Mouse (Mus musculus) heart, embryonic 11.5 days (tissue): Measurements from ENCODE around the gene Cip2a. TPM values are rescaled to one million over a fixed set of nuclear protein-coding genes. Genes with fewer than 3 reads are reported as not detected.

Experiments used
- ATAC-seq: fragments of 200-750 bp; cut with Nextera tagmentation; replicated peaks from 2 replicates; pipeline ENCODE4 v1.8.0; 2017; ENCODE audit warnings: moderate library complexity; ENCODE audit not compliant: insufficient number of reproducible peaks, low FRiP score, low TSS enrichment
- H3K27ac ChIP-seq: fragments of 300-500 bp; sonication (generic); 2 replicates; pipeline ENCODE4 v1.5.1; 2014; ENCODE audit warnings: mild to moderate bottlenecking, low read depth, low read length
- H3K27me3 ChIP-seq: fragments of 300-500 bp; sonication (generic); 2 replicates; pipeline ENCODE4 v1.6.1; 2014; ENCODE audit warnings: mild to moderate bottlenecking, low read length, mixed read lengths; ENCODE audit not compliant: control insufficient read depth, insufficient read depth
- H3K36me3 ChIP-seq: fragments of 300-500 bp; sonication (generic); 2 replicates; pipeline ENCODE4 v1.6.1; 2014; ENCODE audit warnings: mild to moderate bottlenecking, low read length, moderate library complexity, mixed read lengths; ENCODE audit not compliant: control insufficient read depth, insufficient read depth
- H3K4me1 ChIP-seq: fragments of 300-500 bp; sonication (generic); 2 replicates; pipeline ENCODE4 v1.6.1; 2014; ENCODE audit warnings: low read length; ENCODE audit not compliant: control insufficient read depth, insufficient read depth
- H3K4me2 ChIP-seq: fragments of 300-500 bp; sonication (generic); 2 replicates; pipeline ENCODE4 v1.6.1; 2014; ENCODE audit warnings: mild to moderate bottlenecking, moderate library complexity
- H3K4me3 ChIP-seq: fragments of 300-500 bp; sonication (generic); 2 replicates; pipeline ENCODE4 v1.5.1; 2014; ENCODE audit warnings: low read depth, low read length
- H3K9ac ChIP-seq: fragments of 300-500 bp; sonication (generic); 2 replicates; pipeline ENCODE4 v1.6.1; 2014; ENCODE audit warnings: mild to moderate bottlenecking, low read depth, low read length, moderate library complexity
- H3K9me3 ChIP-seq: fragments of 300-500 bp; sonication (generic); replicated peaks from 2 replicates; pipeline ENCODE4 v1.6.1; 2016; ENCODE audit warnings: low read length; ENCODE audit not compliant: control insufficient read depth
- WGBS: fragments of 180-500 bp; shearing (Covaris S2); extraction: QIAGEN DNeasy Blood & Tissue Kit; methylation state at CpG from one replicate; pipeline ENCODE4 v1.1.7; 2014; ENCODE audit not compliant: insufficient replicate concordance; 5-methylcytosine and 5-hydroxymethylcytosine counted together
- polyA plus RNA-seq: library from polyadenylated mRNA; unstranded; fragments of >200 nt; fragmentation: Nextera tagmentation; extraction: Ambion mirVana; gene quantifications from 2 replicates; pipeline ENCODE4 v1.2.1, GENCODE M21; 2014

Cip2a gene
- polyA plus RNA-seq, result 30.0 and 32.3 TPM in 2 replicates

DNA sequence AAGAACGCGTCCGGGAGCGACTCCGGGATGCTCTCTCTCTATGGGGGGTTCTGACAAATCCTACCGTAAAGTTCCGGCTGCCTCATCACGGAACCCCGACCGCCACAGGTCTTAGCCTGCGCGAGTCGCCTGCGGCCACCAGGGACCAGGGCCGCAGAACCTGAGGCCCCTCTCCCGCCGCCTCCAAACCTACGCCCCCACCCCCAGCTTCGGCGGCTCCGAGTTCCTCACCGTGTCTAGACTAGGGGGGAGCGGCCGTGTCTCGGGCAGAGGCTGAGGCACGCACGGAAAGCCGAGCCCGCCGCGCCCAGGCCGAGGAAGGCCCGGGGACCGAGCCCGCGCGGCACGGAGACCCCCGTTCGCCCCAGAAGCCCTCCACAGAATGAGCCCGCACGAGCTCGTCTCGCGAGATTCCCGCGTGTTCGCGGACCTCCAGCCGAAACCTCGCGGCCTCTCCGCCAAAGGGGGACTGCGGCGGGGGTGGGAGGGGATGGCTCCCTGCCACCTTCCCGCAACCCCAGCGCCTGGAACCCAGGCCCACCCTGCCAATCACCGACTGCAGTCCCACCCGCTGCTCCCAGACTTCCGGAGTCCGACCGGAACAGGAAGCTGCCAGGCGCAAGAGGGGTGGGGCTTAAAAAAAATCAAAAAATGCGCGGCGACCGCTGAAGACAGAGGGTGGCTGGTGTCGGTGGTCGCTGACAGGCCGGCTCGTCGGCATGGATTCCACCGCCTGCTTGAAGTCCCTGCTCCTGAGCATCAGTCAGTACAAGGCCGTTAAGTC, at the start of gene Cip2a, which contains the start of gene Dzip3:
Cip2a (plus strand) TSS at position 627 of the 784 bp plus-strand sequence.
Dzip3 (minus strand) TSS at position 607 of the 784 bp plus-strand sequence.
- H3K36me3 ChIP-seq, result no peaks in the 10 kb centered on the region
- peak within 1 kb of the TSS; percentile 84 for H3K4me3 ChIP-seq
- H3K4me2 ChIP-seq, result peak within 1 kb of the TSS; percentile 72
- H3K9me3 ChIP-seq, result no peaks in the 10 kb centered on the region
- peaks cover 10% of the 10 kb centered on the region for H3K4me1 ChIP-seq
- no peaks in the 10 kb centered on the region for H3K27me3 ChIP-seq
- H3K27ac ChIP-seq, result peak within 1 kb of the TSS; percentile 91
- whole genome bisulfite sequencing, result under 1% methylated on average over 62 of the region's 74 CpGs
- H3K9ac ChIP-seq, result peak within 1 kb of the TSS; percentile 99
- ATAC-seq, result peak; percentile 99

DNA sequence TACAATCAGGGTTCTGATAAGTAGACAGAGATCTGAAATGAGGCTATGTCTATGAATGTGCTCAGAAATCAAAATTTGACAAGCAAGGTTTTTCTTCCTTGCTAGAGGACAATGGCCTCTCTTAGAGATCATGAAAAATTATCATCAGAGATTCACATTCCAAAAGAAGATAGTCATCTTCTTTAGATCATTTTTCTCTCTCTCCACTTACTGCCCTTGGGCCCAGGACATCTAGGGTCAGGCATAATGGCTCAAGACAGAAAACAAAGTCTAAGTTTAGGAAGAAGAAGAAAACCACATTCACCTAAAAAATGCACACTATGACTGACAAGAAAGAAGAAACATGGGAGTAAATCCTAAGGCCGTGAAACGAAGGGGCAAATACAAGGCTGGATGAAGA, 21.0 kb upstream of the Cip2a start:
- ATAC-seq, result no peak
- Histone ChIP-seq H3K4me3 (no peak overlapping the region), H3K36me3 (peaks cover 2% of the 10 kb centered on the region; the same call in 1 of the 2 replicates), H3K9ac (no peak overlapping the region), H3K27ac (no peak overlapping the region), H3K4me2 (no peak overlapping the region), H3K27me3 (no peaks in the 10 kb centered on the region), H3K9me3 (no peaks in the 10 kb centered on the region), H3K4me1 (no peaks in the 10 kb centered on the region)
- 95% methylated on average over 2 of the region's 2 CpGs for WGBS

GRCm38 (mm10) chr16:48973548-48973947, 20.4 kb upstream of the Cip2a start:
- Histone ChIP-seq H3K9ac (no peak overlapping the region), H3K4me2 (no peak overlapping the region), H3K4me3 (no peak overlapping the region), H3K27ac (no peak overlapping the region), H3K27me3 (no peaks in the 10 kb centered on the region), H3K36me3 (peaks cover 7% of the 10 kb centered on the region), H3K9me3 (no peaks in the 10 kb centered on the region), H3K4me1 (no peaks in the 10 kb centered on the region)
- 98% methylated on average over 1 of the region's 1 CpGs for WGBS
- no peak for ATAC-seq

GRCm38 (mm10) chr16:48979965-48980364, 14.0 kb upstream of the Cip2a start:
- H3K27ac ChIP-seq, result no peak overlapping the region
- no peaks in the 10 kb centered on the region for H3K9me3 ChIP-seq

DNA sequence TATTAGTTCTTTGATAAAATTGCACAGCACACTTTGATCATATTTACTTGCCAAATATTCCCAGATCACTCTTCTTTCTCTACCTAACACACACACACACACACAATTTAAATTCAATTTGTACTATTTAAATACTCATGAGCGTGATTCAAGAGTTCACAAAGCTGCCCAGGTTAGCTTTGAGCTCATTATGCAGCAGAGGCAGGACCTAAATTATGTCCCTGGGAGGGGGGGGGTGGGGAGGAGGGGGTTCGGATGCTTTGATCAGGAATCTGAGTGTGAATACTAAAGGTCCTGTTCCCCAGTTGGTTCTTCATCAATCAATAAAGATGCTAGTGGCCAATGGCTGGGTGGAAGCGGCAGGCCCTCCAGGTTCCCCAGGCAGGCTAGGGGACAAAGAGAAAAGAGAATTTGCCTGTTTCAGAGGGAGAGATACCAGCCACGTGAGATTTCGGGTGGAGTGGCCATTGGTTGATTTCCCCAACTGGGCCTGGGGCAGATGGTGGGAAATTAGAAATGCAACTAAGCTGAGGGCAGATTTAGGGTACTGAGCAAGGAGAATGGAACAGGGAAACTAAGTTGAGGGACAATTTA, 8.9 kb upstream of the Cip2a start:
- Histone ChIP-seq H3K4me3 (no peak overlapping the region), H3K27me3 (no peaks in the 10 kb centered on the region), H3K9me3 (no peaks in the 10 kb centered on the region), H3K36me3 (peaks cover 5% of the 10 kb centered on the region), H3K4me2 (no peak overlapping the region), H3K4me1 (peaks cover 5% of the 10 kb centered on the region), H3K27ac (no peak overlapping the region), H3K9ac (no peak overlapping the region)
- WGBS, result 58% methylated on average over 5 of the region's 5 CpGs
- no peak for ATAC-seq

More at GRCm38 (mm10) chr16:48979965-48980364, 14.0 kb upstream of the Cip2a start:
- H3K4me1 ChIP-seq, result no peaks in the 10 kb centered on the region
- no peak overlapping the region for H3K4me2 ChIP-seq
- no peak overlapping the region for H3K4me3 ChIP-seq
- no peaks in the 10 kb centered on the region for H3K27me3 ChIP-seq
- H3K9ac ChIP-seq, result no peak overlapping the region
- peaks cover 14% of the 10 kb centered on the region for H3K36me3 ChIP-seq
- no peak for ATAC-seq

DNA sequence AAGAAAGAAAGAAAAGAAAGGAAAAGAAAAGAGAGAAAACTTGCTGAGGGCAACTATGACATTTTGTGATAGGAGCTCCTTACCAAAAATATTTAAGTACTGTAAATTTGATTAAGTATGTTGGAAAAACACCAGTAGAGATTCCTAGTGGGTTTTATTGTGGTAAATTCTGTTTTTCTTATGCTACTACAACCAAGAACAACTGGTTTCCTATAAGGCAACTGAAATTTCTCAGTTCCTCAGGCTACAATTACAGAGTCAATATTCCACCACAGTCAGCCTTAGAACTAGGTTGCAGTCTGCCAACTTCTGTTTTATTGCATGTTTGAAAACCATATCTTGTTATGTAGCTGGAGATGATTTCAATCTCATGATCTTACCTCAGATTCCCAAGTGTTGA, 4.3 kb upstream of the Cip2a start:
- no peak overlapping the region for H3K9ac ChIP-seq
- no peak overlapping the region for H3K27ac ChIP-seq
- peaks cover 8% of the 10 kb centered on the region for H3K4me1 ChIP-seq
- no peaks in the 10 kb centered on the region for H3K36me3 ChIP-seq
- ATAC-seq, result no peak
- no peak overlapping the region for H3K4me2 ChIP-seq
- H3K4me3 ChIP-seq, result no peak overlapping the region
- H3K9me3 ChIP-seq, result no peaks in the 10 kb centered on the region
- H3K27me3 ChIP-seq, result no peaks in the 10 kb centered on the region

DNA sequence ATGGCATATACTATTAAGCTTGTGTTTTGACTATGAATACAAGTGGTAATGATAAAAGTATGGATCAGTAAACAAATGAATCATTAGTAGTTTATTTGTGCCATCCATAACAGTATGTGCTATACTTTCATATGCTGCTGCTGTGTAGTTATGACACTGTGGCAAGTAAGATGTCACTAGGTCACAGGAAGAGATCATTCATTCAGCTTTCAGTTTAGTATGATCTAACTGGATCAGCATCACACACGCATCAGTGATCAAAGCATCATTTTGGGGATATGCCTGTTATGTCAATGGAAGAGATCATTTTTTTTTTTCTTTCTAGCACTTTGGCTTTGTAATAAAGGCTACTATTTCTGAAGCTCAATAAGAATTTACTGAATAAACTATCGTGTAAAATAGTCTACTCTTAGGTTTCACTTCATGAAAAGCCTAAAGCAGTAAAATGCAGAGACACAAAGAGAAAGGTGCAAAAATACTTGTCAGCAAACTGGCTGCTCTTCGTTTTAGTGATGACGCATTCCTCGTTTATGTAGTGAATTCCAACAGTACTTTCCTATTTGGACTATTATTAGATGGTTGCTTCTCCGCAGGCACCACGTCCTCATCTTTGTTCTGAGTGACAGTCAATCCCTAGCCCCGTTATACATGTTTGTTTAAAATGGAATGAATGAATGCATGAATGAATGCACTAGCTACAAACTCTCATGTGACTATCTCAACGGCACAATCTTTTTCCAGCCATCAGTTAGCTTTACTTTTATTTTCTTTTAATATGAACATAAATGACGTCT, 1.4 kb upstream of the Cip2a start:
- Histone ChIP-seq H3K4me2 (peak overlapping the region; percentile 70), H3K27ac (no peak overlapping the region; the same call in 1 of the 2 replicates), H3K4me1 (peaks cover 10% of the 10 kb centered on the region), H3K27me3 (no peaks in the 10 kb centered on the region), H3K36me3 (no peaks in the 10 kb centered on the region), H3K4me3 (peak overlapping the region; percentile 84), H3K9ac (peak overlapping the region; percentile 99), H3K9me3 (no peaks in the 10 kb centered on the region)
- WGBS, result 32% methylated on average over 10 of the region's 10 CpGs
- no peak for ATAC-seq

DNA sequence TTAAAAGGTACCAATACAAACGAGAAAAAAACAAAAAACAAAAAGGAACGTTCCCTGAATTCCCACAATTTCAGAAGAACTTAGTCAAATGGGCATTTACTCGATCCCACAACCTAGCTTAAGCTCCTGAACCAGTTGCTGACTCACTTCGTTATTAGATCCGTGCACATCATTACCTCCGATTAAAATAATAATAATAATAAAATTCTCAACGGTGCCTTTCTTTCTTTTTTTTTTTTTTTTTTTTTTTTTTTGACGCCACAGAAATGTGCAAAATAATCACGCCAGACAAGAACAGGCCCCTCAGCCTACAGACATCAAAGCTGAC, 790 bp upstream of the Cip2a start:
- peaks cover 10% of the 10 kb centered on the region for H3K4me1 ChIP-seq
- peak overlapping the region; percentile 84 for H3K4me3 ChIP-seq
- H3K9ac ChIP-seq, result peak overlapping the region; percentile 99
- no peaks in the 10 kb centered on the region for H3K36me3 ChIP-seq
- H3K4me2 ChIP-seq, result peak overlapping the region; percentile 70
- peak overlapping the region; percentile 91 for H3K27ac ChIP-seq
- ATAC-seq, result no peak
- H3K9me3 ChIP-seq, result no peaks in the 10 kb centered on the region
- 2% methylated on average over 9 of the region's 9 CpGs for WGBS
- H3K27me3 ChIP-seq, result no peaks in the 10 kb centered on the region
